Mouse (Mus musculus) liver, embryonic 14.5 days (tissue): ENCODE data around the gene Vil1. TPM values are rescaled to one million over a fixed set of nuclear protein-coding genes. Genes with fewer than 3 reads are reported as not detected.

ENCODE experiments used
- ATAC-seq: fragments of 200-750 bp; cut with Nextera tagmentation; 2 replicates; pipeline ENCODE4 v1.8.0; 2017; ENCODE audit warnings: moderate number of reproducible peaks, mild to moderate bottlenecking, moderate library complexity; ENCODE audit not compliant: insufficient read depth
- DNase-seq, 3 experiments: peaks; one replicate each; pipeline ENCODE4 v3.0.0-alpha.2; 2012 to 2013; ENCODE audit warnings: low read depth in 3 of 3, low spot score in 3 of 3
- H3K27ac ChIP-seq: fragments of 300-500 bp; sonication (generic); 2 replicates; pipeline ENCODE4 v1.5.1; 2014; ENCODE audit warnings: moderate library complexity, mild to moderate bottlenecking, control low read depth, inconsistent platforms
- H3K27me3 ChIP-seq: fragments of 300-500 bp; sonication (generic); 2 replicates; pipeline ENCODE4 v1.6.1; 2014; ENCODE audit warnings: mild to moderate bottlenecking, low read length, moderate library complexity; ENCODE audit not compliant: control insufficient read depth, insufficient read depth
- H3K36me3 ChIP-seq: fragments of 300-500 bp; sonication (generic); replicated peaks from 2 replicates; pipeline ENCODE4 v1.6.1; 2014; ENCODE audit warnings: low read depth; ENCODE audit not compliant: control insufficient read depth, insufficient read depth
- H3K4me1 ChIP-seq, 2 experiments: fragments of 200-500 bp in 1 of 2; fragments of 300-500 bp in 1 of 2; sonication (generic) in 1 of 2; replicated peaks; 2 replicates each; pipeline ENCODE4 v1.6.1; 2012 to 2014; ENCODE audit warnings: antibody characterized with exemption in 1 of 2, inconsistent platforms in 1 of 2, low read length in 1 of 2; ENCODE audit not compliant: control insufficient read depth in 2 of 2, insufficient read depth in 2 of 2
- H3K4me2 ChIP-seq: fragments of 300-500 bp; sonication (generic); 2 replicates; pipeline ENCODE4 v1.6.1; 2014; ENCODE audit warnings: low read depth, mild to moderate bottlenecking, control low read depth, moderate library complexity
- H3K4me3 ChIP-seq, 2 experiments: fragments of 200-500 bp in 1 of 2; fragments of 300-500 bp in 1 of 2; sonication (generic) in 1 of 2; 2 replicates each; pipeline ENCODE4 v1.5.1; 2012 to 2014; ENCODE audit warnings: low read depth in 2 of 2, low read length in 2 of 2, mild to moderate bottlenecking in 2 of 2, control low read depth in 1 of 2, inconsistent platforms in 1 of 2, moderate library complexity in 1 of 2; ENCODE audit not compliant: insufficient read depth in 1 of 2
- H3K9ac ChIP-seq: fragments of 300-500 bp; sonication (generic); replicated peaks from 2 replicates; pipeline ENCODE4 v1.6.1; 2014; ENCODE audit warnings: mild to moderate bottlenecking, control low read depth, moderate library complexity
- H3K9me3 ChIP-seq: fragments of 300-500 bp; sonication (generic); 2 replicates; pipeline ENCODE4 v1.6.1; 2016; ENCODE audit warnings: low read length, mixed read lengths; ENCODE audit not compliant: control insufficient read depth
- CTCF ChIP-seq: IDR thresholded peaks from 2 replicates; pipeline ENCODE4 v1.5.1; 2016; ENCODE audit warnings: antibody characterized with exemption, low read depth, control low read depth
- EP300 ChIP-seq: IDR thresholded peaks from 2 replicates; pipeline ENCODE4 v1.6.1; 2016; ENCODE audit warnings: antibody characterized with exemption, low read depth
- WGBS: fragments of 180-500 bp; shearing (Covaris S2); extraction: QIAGEN DNeasy Blood & Tissue Kit; methylation state at CpG from one replicate; pipeline ENCODE4 v1.1.7; 2014; ENCODE audit not compliant: insufficient replicate concordance; 5-methylcytosine and 5-hydroxymethylcytosine counted together
- polyA plus RNA-seq, 2 experiments: library from polyadenylated mRNA; depleted of rRNA in 1 of 2; stranded (reverse) in 1 of 2; unstranded in 1 of 2; fragments of >200 nt; fragmentation: Nextera tagmentation in 1 of 2; extraction: Ambion mirVana in 1 of 2; gene quantifications; 2 replicates each; pipeline versions ENCODE4 v1.2.1 to v1.2.3; 2012 to 2014

Vil1 gene
- polyA plus RNA-seq, 2 experiments, result 0.39 to 0.50 TPM

DNA sequence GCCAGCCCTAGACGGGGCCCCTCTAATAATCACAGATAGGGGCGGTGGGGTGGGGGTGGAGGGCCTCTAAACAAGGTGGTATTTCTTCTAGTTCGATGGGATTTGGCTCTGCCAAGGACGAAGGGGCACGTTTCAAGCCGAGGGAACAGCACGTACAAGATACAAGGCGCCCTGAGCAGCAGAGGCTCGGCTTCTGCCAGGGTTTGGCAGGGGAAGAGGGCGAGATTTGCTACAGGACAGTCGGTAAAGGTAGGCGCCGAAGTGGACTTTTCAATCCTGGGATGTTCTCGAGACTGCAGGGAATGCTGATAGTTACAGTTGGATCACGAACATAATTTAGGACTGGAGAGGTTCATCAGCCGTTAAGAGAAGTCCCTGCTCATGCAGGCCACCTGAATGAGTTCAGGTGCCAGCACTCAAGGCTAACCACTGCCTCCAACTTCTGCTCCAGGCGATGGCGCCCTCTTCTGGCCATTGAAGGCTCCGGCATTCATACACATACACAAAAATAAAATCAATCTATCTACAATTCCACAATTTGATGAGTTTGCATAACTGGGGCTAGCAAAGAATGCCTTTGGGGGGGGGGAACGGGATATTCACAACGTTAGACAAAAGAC lies 18.8 kb upstream of the Vil1 start:
- Histone ChIP-seq H3K9ac (peak overlapping the region; percentile 95), H3K4me2 (peak overlapping the region; percentile 68), H3K27me3 (no peaks in the 10 kb centered on the region), H3K9me3 (no peaks in the 10 kb centered on the region), H3K4me3 (peak overlapping the region; percentile 73 to 84), H3K4me1 (peaks cover 23 to 34% of the 10 kb centered on the region in 2 experiments), H3K27ac (peak overlapping the region; percentile 83), H3K36me3 (peaks cover 20% of the 10 kb centered on the region)
- TF ChIP-seq EP300 (no peak), CTCF (peak; percentile 95)
- ATAC-seq (no peak), DNase-seq (peak in 2 of 3 experiments; percentile 66 to 78)
- WGBS, result 3% methylated on average over 21 of the region's 21 CpGs

DNA sequence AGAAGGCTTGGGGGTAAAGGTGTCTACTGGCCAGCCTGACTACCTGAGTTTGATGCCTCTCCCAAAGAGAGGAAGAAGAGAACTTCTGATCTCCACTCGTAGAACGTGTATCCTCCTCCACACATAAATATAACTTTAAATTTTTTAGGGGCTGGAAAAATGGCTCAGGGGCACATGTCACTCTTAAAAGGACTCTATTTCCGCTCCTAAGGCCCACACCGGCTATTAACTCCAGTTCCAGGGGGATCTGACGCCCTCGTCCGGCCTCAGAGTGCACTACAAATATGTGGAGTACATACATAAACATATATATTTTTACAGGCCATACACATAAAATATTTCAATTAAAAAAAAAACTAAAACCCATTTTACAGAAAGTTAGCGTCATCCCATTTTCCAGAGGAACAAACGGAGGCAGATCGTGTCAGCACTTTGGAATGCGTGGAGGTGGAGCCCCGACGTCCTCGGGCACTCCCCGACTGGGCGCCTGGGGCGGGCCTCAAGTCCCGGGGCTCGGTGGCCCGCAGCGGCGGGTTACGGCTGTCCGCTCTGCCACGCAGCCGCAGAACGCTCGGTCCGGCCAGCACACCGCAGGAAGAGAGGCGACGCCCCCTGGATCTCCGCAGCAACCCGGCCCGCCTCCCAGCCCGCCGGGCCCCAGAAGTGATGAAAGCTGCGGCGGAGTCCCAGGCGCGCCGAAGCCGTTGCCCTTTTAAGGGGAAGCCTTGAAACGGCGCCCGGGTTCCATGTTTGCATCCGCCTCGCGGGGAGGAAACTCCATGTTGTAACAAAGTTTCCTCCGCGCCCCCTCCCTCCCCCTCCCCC lies 18.0 kb upstream of the Vil1 start, which contains the start of gene Ctdsp1:
TSS of gene Ctdsp1 (plus strand) at position 586 of the 825 bp plus-strand sequence.
- peaks cover 21% of the 10 kb centered on the region for H3K36me3 ChIP-seq
- ATAC-seq (peak; percentile 66), DNase-seq (peak; percentile 82 to 87 (median 82))
- no peaks in the 10 kb centered on the region for H3K9me3 ChIP-seq
- 3% methylated on average over 47 of the region's 51 CpGs for WGBS
- peak within 1 kb of the TSS; percentile 73 to 84 for H3K4me3 ChIP-seq
- TF ChIP-seq EP300 (no peak), CTCF (no peak; the same call in none of the 2 replicates)
- peak within 1 kb of the TSS; percentile 68 for H3K4me2 ChIP-seq
- H3K4me1 ChIP-seq, result peaks cover 23 to 34% of the 10 kb centered on the region in 2 experiments
- no peaks in the 10 kb centered on the region for H3K27me3 ChIP-seq
- peak within 1 kb of the TSS; percentile 83 for H3K27ac ChIP-seq
- H3K9ac ChIP-seq, result peak within 1 kb of the TSS; percentile 95

DNA sequence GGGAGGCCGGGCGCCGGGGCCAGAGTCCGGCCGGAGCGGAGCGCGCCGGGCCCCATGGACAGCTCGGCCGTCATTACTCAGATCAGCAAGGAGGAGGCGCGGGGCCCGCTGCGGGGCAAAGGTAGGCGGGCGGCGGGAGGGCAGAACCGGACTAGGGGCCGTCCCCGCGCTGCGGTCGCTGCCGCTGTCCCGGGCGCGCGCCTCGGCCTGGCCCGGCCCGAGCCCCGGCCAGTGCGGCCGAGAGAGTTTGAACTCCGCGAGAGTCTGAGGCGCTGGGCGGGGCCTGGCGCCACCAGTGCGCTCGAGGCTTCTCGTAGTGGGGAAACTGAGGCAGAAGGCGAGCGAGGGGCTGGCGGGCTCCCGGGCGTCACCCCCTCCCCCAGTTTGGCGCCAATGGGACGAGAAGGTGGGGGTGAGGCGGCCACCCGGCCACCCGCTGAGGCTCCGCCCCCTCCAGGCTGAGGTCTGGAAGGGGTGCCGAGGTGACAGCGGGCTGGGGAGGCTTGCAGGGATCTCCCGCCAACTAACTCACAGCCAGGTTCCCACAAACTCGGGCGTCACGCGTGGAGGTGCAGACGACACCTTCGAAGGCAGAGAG lies 17.2 kb upstream of the Vil1 start:
- Histone ChIP-seq H3K4me2 (peak overlapping the region; percentile 68), H3K27ac (peak overlapping the region; percentile 83), H3K4me3 (peak overlapping the region; percentile 73 to 84), H3K9me3 (no peaks in the 10 kb centered on the region), H3K4me1 (peaks cover 27 to 37% of the 10 kb centered on the region in 2 experiments), H3K9ac (peak overlapping the region; percentile 95), H3K27me3 (no peaks in the 10 kb centered on the region), H3K36me3 (peaks cover 21% of the 10 kb centered on the region)
- ATAC-seq, result peak; percentile 56
- DNase-seq, result peak in 1 of 3 experiments; percentile 51
- under 1% methylated on average over 59 of the region's 63 CpGs for WGBS
- TF ChIP-seq EP300 (no peak), CTCF (0 out of 2 replicates have a peak, but pooled peaks have one; percentile 16)

DNA sequence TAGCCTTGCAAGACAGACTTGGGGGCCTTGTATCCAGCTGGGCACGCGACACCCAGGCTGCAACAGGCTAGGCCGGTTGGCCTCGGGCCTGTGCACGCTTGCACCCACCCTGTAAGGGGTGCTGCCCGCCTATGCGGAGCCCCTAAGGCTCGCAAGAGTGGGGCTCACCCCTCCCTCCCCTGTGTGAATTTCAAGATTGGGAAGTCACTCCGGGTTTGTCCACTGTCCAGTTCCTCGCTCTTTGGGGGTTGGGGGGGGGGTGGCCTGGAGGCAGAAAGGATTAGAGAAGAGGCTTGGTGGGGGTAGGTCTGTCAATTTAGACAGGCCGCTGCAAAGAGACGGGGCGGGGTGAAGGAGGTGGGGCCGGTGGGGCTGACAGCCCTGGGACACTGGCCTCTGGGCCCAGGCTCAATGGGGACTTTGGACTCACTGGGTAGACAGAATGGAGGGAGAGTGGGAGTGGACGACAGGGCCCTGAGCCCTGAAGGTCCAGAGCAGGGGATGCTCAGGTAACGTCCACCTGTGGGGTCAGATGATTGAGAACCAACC lies 16.7 kb upstream of the Vil1 start:
- peak overlapping the region; percentile 73 to 84 for H3K4me3 ChIP-seq
- WGBS, result 4% methylated on average over 16 of the region's 16 CpGs
- DNase-seq (no peak), ATAC-seq (peak; percentile 3; the same call in 1 of the 2 replicates)
- no peaks in the 10 kb centered on the region for H3K9me3 ChIP-seq
- H3K27ac ChIP-seq, result peak overlapping the region; percentile 83
- no peaks in the 10 kb centered on the region for H3K27me3 ChIP-seq
- H3K9ac ChIP-seq, result peak overlapping the region; percentile 95
- H3K36me3 ChIP-seq, result peaks cover 21% of the 10 kb centered on the region
- peaks cover 23 to 34% of the 10 kb centered on the region in 2 experiments for H3K4me1 ChIP-seq
- H3K4me2 ChIP-seq, result peak overlapping the region; percentile 68
- TF ChIP-seq CTCF (0 out of 2 replicates have a peak, but pooled peaks have one; percentile 1), EP300 (no peak)
